In the genomic region with DNA sequence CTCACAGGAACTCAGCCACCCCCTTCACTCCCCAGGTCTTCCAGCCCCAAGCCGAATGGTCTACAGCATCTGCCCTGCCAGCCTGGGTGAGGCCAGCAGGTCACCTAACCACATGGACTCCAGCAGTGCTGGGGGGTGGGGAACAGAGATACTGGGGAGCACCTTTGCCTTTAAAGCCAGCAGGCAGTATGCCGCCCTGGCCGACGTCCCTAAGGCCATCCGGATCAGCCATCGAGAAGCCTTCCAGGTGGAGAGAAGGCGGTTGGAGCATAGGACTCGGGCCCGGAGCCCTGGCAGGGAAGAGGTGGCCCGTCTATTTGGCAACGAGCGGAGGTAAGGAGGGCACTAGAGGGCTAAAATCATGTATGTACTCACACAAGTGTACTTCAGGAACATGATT, we compare ENCODE assay signal across 16 mouse cellular contexts.
"Had no signal": no experiment of that assay in that cellular context is flagged by ENCODE, and none has a peak within 500 bp of the region (broad histone marks: within the 10 kb centered on the region; RNA-seq: fewer than 3 reads in every experiment).

No protein-coding gene starts in this region.

- H3K27me3 ChIP-seq: limb, embryonic 12.5 days; liver, embryonic 12.5 days; neural tube, embryonic 12.5 days had no signal

- H3K4me2 ChIP-seq: limb, embryonic 12.5 days; liver, embryonic 12.5 days; lung, embryonic 14.5 days; neural tube, embryonic 12.5 days had no signal

- DNase-seq: kidney, adult 8-10 months; kidney, postnatal 25 days; layer of hippocampus, adult 9-11 months; layer of hippocampus, postnatal 36 days; lung, embryonic 14.5 days; lung, postnatal 4 days; midbrain, embryonic 14.5 days; retina, postnatal 1 day; right cerebral cortex, postnatal 4 days; spleen, adult 18-20 months; thymus, postnatal 36 days had no signal

- H3K9me3 ChIP-seq: limb, embryonic 12.5 days; liver, embryonic 12.5 days; midbrain, embryonic 10.5 days; neural tube, embryonic 12.5 days had no signal

- H3K4me1 ChIP-seq: limb, embryonic 12.5 days; neural tube, embryonic 12.5 days had no signal

- H3K27ac ChIP-seq: limb, embryonic 12.5 days; liver, embryonic 12.5 days; midbrain, embryonic 10.5 days; neural tube, embryonic 12.5 days had no signal

- H3K4me3 ChIP-seq: limb, embryonic 12.5 days; liver, embryonic 12.5 days; midbrain, embryonic 10.5 days; myocyte; neural tube, embryonic 12.5 days had no signal

- ATAC-seq: liver, embryonic 12.5 days had no signal

- H3K9ac ChIP-seq: limb, embryonic 12.5 days; liver, embryonic 12.5 days; lung, embryonic 14.5 days; neural tube, embryonic 12.5 days had no signal
